Mouse (Mus musculus) embryonic stem cell, embryonic (primary cell): ENCODE measurements around the gene Hsd17b14.

Experiments
- CTCF ChIA-PET, 4 experiments: fragments of 300-600 bp in 2 of 4; fragments of 350-600 bp in 2 of 4; sonication (Branson Sonifier 250); formaldehyde crosslinking; loops; one replicate each; lab custom pipeline; 2022; ENCODE audit warnings: inconsistent platforms in 2 of 4; lab: Charles Lee
- POLR2A ChIA-PET, 4 experiments: fragments of 300-600 bp in 2 of 4; fragments of 350-600 bp in 2 of 4; sonication (Branson Sonifier 250); formaldehyde crosslinking; loops; one replicate each; lab custom pipeline; 2022; ENCODE audit warnings: antibody characterized with exemption in 4 of 4, inconsistent platforms in 1 of 4; lab: Charles Lee

Gene Hsd17b14

DNA sequence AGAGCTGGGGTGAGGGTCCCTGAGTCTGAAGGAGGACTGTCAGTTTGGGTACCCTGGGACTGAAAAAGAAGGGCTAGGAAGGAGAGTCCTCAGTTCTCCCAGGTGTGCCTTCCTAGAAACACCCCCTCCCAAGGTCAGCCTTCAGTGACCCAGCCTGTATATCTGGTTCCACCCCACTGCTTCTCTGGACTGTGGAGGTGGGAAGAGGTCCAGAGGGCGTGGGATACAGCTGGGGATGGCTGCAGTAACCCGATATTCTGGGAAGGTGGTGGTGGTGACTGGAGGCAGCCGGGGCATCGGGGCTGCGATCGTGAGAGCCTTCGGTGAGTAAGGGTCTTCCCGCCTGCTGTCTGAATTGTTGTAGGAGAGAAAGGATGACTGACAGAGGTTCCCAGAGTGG lies at the start of gene Hsd17b14:
TSS of gene Hsd17b14 (plus strand) at position 150 of the 400 bp plus-strand sequence.
- ChIA-PET CTCF (interaction anchor here (0.6 to 2.8 kb wide), 10 partner anchors 11 to 245 kb away, joined by 3 to 13 read pairs (median 4); no protein-coding TSS in a partner anchor), POLR2A (interaction anchor here in 3 of 4 experiments (0.6 to 21.4 kb wide), 19 partner anchors 10 to 128 kb away, joined by 3 to 1068 read pairs (median 9); partner anchors contain the start of genes Plekha4 (in 3 of the 3), Ppp1r15a (in 3 of the 3), Bcat2 (in 2 of the 3) and Ftl1 (in 2 of the 3))

DNA sequence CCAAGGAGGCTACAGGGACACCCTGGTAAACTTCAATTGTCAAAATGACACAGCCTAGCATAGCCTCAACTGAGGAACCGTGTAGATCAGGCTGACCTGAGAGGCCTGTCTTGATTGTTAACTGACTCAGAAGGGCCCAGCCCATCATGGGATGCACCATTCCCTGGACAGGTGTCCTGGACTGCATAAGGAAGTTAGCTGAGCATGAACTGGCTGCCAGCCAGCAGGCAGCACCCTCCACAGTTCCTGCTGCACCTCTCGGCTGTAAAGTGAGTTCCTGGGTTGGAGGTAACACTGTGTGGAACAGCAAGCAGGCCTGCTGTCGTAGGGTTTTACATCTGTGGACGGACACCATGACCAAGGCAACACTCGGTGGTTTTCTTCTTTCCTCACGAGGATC lies 47.1 kb upstream of the Hsd17b14 start:
- ChIA-PET CTCF (interaction anchor here in 2 of 4 experiments (0.8 to 1.4 kb wide), 4 partner anchors 15 to 176 kb away, joined by 3 read pairs; partner anchors contain the start of gene Ntn5 (in 1 of the 2)), POLR2A (interaction anchor here in 3 of 4 experiments (0.7 to 3.6 kb wide), 7 partner anchors 14 to 526 kb away, joined by 3 to 60 read pairs (median 7); partner anchors contain the start of genes Plekha4 (in 2 of the 3), Ppp1r15a (in 2 of the 3), Dhdh (in 1 of the 3) and Nomo1 (in 1 of the 3))

DNA sequence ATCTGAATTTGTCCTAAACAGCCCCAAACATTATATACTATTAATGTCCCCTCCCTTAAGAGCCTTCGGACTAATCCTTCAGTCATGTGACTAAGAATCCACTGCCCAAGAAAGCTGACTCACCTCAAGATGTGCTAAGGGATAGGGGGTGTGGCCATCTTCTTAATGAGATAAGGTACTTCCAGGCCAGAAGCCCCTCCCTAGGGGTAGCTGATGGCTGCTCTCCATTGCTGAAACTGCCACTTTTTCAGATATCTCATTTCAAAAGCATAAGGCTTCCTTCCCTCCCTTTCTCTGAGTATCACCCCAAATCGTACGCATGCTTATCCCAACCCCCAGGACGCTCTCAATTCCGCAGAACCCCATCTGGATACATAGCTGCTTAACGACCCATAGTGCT lies 46.1 kb upstream of the Hsd17b14 start:
- CTCF ChIA-PET = interaction anchor here in 3 of 4 experiments (0.6 to 1.4 kb wide), 8 partner anchors 13 to 931 kb away, joined by 3 to 6 read pairs (median 3); partner anchors contain the start of genes Gys1 (in 1 of the 3) and Ntn5 (in 1 of the 3)
- POLR2A ChIA-PET = interaction anchor here in 3 of 4 experiments (0.7 to 4.2 kb wide), 27 partner anchors 8 to 135 kb away, joined by 3 to 60 read pairs (median 4); partner anchors contain the start of genes Plekha4 (in 3 of the 3), Ppp1r15a (in 3 of the 3), Dhdh (in 2 of the 3) and Ftl1 (in 1 of the 3)

DNA sequence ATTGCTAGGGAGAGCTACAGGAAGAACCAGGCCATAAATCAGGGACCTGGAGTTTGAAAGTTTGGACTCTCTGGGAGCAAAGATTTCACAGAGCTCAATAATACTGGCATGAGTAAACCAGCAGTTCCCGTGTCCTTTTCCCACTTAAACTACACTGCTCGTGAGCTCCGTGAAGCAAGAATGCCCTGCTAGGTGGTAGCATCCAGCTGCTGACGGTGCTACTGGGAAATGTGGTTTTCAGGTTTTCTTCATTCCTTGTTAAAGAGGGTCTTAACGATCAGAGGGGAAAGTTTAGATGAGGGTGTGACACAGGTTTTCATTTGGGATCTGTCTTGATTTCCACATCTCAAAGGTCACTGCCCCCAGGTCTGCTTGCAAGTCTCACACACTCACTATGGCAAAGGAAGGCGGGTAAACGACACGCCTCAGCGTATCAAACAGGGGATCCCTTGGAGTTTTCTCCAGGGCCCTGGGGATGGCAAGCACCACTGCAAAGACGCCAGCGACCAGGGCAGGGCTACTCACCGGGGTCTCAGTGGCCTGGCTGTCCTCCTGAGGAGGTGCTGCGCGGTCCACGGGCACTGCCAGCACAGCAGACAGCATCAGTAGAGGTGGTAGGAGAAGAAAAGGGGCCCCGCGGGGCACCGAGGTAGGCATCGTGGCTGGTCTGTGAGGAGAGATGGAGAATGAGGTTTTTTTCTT lies 45.4 kb upstream of the Hsd17b14 start:
- ChIA-PET CTCF (interaction anchor here in 2 of 4 experiments (0.8 to 1.6 kb wide), 7 partner anchors 13 to 104 kb away, joined by 3 to 8 read pairs (median 3); partner anchors contain the start of genes Gys1 (in 1 of the 2) and Kcna7 (in 1 of the 2)), POLR2A (interaction anchor here (0.5 to 4.2 kb wide), 39 partner anchors 8 to 694 kb away, joined by 3 to 60 read pairs (median 5); partner anchors contain the start of genes Plekha4 (in 3 of the 4), Ppp1r15a (in 3 of the 4), Aldh16a1 (in 1 of the 4) and Bax (in 1 of the 4))

DNA sequence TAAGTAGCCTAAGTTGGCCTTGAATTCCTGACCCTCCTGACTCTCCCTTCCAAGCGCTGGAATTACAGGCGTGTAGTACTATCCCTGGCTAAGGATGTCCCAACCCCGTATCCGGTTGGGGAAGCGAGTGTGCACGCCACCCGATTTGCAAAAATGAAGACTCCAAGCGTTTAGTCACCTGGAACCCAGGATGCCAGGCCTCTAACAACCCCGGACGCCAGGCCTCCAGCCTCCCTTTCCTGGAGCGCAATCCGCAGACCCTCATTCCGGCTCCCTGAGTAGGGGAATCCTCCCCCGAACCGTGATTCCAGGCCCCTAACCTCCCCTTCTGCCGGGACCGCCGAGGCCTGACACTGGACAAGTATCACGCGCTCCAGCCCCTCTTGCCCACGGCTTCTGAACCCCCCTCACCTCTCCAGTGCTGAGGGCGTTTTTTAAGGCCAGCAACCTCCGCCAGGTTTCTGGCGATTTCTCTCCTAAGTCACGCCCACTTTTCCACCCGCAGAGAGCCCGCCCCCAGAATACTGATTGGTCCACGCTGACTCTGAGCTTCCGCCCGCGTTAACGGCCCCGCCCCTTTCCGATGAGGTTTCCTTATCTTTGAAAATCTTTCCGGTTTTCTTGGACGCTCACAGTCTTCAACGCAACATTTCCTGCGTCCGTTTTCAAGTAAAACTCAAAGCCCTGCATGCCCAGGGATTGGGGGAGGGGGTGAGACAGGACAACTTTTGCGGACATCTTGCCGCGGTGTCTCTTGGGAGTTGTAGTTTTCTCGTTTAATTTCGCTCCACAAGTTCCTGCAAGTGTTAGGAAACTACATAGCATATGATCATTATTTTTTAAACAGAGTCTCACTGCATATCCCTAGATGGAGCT lies 44.5 kb upstream of the Hsd17b14 start, which contains the start of gene Nucb1:
TSS of gene Nucb1 (minus strand) at position 495 of the 876 bp plus-strand sequence.
- CTCF ChIA-PET = interaction anchor here in 3 of 4 experiments (0.5 to 1.6 kb wide), 21 partner anchors 9 to 294 kb away, joined by 3 to 9 read pairs (median 3); partner anchors contain the start of genes Gys1 (in 1 of the 3), Kcna7 (in 1 of the 3) and Ppfia3 (in 1 of the 3)
- POLR2A ChIA-PET = interaction anchor here in 3 of 4 experiments (0.6 to 4.2 kb wide), 69 partner anchors 9 to 356 kb away, joined by 3 to 60 read pairs (median 5); partner anchors contain the start of genes Ftl1 (in 3 of the 3), Plekha4 (in 3 of the 3), Ppp1r15a (in 3 of the 3) and Aldh16a1 (in 1 of the 3)

DNA sequence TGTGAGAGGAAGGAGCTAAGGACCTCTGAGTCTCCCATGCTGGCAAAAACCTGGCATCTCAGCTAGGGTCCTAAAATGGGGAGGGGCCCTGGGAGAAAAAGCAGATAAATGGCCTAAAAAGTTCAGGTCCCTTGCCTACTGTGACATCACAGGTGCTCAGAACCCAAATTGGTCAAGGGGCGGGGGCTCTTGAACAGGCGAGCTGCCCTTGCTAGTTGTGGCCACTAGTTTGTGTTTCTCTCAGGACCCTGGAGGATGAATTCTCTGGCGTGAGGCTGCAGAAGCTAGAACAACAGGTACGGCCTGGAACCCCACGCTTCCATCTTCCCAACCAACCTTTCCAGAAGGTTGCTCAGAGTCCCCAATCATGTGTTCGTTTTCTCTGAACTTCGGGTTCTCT lies 40.3 kb upstream of the Hsd17b14 start:
- ChIA-PET CTCF (interaction anchor here (0.6 to 3.8 kb wide), 22 partner anchors 9 to 528 kb away, joined by 3 to 26 read pairs (median 3); partner anchors contain the start of genes Fam83e (in 1 of the 4) and Prmt1 (in 1 of the 4)), POLR2A (interaction anchor here (0.6 to 5.2 kb wide), 62 partner anchors 7 to 1830 kb away, joined by 3 to 109 read pairs (median 4); partner anchors contain the start of genes Plekha4 (in 4 of the 4), Ppp1r15a (in 4 of the 4), Ftl1 (in 2 of the 4) and Gys1 (in 2 of the 4))

DNA sequence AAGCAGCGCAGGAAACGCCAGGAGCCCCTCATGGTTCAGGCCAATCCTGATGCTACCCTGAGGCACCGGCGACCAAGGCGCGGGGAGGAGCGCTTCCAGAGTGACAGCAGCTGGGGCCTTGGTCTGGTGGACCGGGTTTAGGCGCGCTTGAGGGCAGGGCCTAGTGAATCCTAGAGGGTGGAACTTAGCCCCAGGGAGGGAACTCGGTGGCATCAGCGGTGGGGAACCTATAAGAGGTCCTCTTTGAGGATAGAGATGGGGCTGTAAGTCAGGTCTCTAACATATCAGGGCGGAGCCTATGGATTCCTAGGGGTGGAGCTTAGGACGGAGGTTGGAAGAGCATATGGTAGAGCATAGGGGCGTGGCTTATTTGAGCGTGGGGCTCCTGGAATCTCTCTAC lies 39.3 kb upstream of the Hsd17b14 start:
- CTCF ChIA-PET = interaction anchor here (0.5 to 3.8 kb wide), 25 partner anchors 11 to 268 kb away, joined by 3 to 26 read pairs (median 5); partner anchors contain the start of genes Gys1 (in 1 of the 4), Lmtk3 (in 1 of the 4), Plekha4 (in 1 of the 4) and Ppp1r15a (in 1 of the 4)
- POLR2A ChIA-PET = interaction anchor here (0.8 to 5.2 kb wide), 75 partner anchors 9 to 529 kb away, joined by 3 to 109 read pairs (median 4); partner anchors contain the start of genes Plekha4 (in 3 of the 4), Ppp1r15a (in 3 of the 4), Sphk2 (in 3 of the 4) and Bax (in 2 of the 4)

DNA sequence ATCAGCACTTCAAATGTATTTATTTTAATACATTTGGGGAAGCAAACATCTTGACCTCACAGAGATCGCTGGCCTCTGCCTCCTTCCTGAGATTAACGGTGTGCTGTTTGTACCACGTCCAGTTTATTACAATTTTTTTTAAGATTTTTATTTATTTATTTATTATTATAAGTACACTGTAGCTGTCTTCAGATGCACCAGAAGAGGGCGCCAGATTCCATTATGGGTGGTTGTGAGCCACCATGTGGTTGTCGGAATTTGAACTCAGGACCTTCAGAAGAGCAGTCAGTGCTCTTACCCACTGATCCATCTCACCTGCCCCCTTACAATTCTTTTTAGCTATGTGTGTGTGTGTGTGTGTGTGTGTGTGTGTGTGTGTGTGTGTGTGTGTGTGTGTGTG lies 37.8 kb upstream of the Hsd17b14 start:
- CTCF ChIA-PET = interaction anchor here (0.6 to 3.8 kb wide), 19 partner anchors 9 to 179 kb away, joined by 3 to 12 read pairs (median 3); partner anchors contain the start of genes Plekha4 (in 1 of the 4), Ppp1r15a (in 1 of the 4) and Tulp2 (in 1 of the 4)
- POLR2A ChIA-PET = interaction anchor here in 3 of 4 experiments (0.9 to 5.2 kb wide), 13 partner anchors 9 to 59 kb away, joined by 3 to 109 read pairs (median 25); partner anchors contain the start of genes Plekha4 (in 3 of the 3), Ppp1r15a (in 3 of the 3), Bax (in 1 of the 3) and Bcat2 (in 1 of the 3)

DNA sequence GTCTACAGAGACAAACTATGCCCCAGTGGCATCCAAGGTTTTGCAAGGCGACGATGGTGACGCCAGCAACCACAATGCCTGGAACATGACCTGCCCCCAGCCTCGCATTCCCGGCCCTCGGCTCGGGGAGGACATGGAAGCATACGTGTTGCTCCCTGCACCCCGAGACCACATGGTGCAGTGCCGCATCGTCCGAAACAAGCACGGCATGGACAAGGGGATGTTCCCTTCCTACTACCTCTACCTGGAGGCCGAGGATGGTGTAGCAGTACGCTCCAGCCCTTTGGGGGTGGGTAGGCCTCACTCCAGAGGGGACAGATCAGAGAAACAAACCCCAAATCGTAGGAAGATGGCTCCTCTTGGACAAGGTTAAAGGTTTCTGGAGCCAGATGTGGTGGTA lies 36.1 kb upstream of the Hsd17b14 start:
- ChIA-PET CTCF (interaction anchor here in 1 of 4 experiments (0.8 to 1.5 kb wide), 2 partner anchors 43 to 84 kb away, joined by 4 to 5 read pairs; partner anchors contain the start of gene Gys1), POLR2A (interaction anchor here in 3 of 4 experiments (0.8 to 5.2 kb wide), 29 partner anchors 8 to 199 kb away, joined by 3 to 40 read pairs (median 4); partner anchors contain the start of genes Nucb1 (in 2 of the 3), Sphk2 (in 2 of the 3), Bax (in 1 of the 3) and Dhdh (in 1 of the 3))

DNA sequence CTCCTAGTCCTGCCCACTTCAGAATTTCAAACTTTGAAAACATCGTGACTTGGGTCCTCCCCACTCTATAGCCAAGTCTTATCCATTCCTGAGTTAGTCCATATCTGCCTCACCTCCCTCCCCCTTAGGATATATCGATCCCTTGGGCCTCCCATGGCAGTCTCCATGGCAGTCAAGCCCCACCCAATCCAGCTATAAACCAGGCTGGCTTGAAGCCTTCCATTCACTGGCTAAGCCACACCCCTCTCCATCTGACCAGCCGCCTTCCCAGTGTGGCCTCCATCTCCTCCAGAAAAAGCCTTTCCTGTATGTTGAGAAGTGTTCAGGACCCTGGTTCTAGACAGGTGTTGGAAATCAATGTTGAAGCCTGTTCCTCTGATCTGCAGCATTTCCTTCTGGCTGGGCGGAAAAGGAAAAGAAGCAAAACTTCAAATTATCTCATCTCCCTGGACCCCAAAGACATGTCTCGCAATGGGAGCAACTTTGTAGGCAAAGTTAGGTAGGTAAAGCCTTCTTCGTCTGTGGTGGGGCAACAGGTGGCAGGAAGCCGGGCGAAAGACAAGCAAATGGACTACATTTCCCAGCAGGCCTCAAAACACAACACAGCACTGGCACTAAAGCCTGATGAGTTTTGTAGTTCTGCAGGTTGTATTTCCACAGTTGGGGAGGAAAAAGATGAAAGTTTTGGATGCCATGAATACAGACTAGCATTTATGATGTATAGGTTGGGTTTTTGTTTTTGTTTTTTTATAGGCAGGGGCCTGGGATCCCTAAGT lies 35.2 kb upstream of the Hsd17b14 start:
- CTCF ChIA-PET = interaction anchor here in 1 of 4 experiments (0.7 to 1.5 kb wide), 4 partner anchors 9 to 85 kb away, joined by 4 to 5 read pairs (median 4); partner anchors contain the start of genes Gys1 and Nucb1
- POLR2A ChIA-PET = interaction anchor here in 3 of 4 experiments (0.6 to 2.5 kb wide), 30 partner anchors 9 to 198 kb away, joined by 3 to 17 read pairs (median 4); partner anchors contain the start of genes Nucb1 (in 2 of the 3), Sphk2 (in 2 of the 3), Bax (in 1 of the 3) and Dhdh (in 1 of the 3)

DNA sequence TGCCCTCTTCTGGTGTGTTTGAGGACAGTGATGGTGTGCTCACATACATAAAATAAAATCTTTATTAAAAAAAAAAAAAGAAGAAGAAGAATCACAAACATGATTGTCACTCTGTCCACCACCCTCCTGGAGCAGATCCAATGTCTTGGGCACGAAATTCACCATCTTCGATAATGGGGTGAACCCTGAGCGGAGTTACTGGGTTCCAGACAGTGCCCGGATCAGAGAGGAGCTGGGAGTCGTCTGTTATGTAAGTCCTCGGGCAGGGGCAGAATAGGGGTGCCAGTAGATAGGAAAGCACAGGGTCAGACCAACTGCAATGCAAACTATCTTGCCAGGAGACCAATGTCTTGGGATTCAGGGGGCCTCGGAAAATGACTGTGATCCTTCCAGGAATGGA lies 34.1 kb upstream of the Hsd17b14 start:
- ChIA-PET POLR2A (interaction anchor here in 3 of 4 experiments (0.6 to 7.9 kb wide), 7 partner anchors 11 to 57 kb away, joined by 4 to 140 read pairs (median 13); partner anchors contain the start of genes Bcat2 (in 1 of the 3), Hsd17b14 (in 1 of the 3) and Nucb1 (in 1 of the 3)), CTCF (interaction anchor here in 3 of 4 experiments (0.7 to 1.7 kb wide), 6 partner anchors 50 to 171 kb away, joined by 3 to 4 read pairs (median 4); no protein-coding TSS in a partner anchor)

DNA sequence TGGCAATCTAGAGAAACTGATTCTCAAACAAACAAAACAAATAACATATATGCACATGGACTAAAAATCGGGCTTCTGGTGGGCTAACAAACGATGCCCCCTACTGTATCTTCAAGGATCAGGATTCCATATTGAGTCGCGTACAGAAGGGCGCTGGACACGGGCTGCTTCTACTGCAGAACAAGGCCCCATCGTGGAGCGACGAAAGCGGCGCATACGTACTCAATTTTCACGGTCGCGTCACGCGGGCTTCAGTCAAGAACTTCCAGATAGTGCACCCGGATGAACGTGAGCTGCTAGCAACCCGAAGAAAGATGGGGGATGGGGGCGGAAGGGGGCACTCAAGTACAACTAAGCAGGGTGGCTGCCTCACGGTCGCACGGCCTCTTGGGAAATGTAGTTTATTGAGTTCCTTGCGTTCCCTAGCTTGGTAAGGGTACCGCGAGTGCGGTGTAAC lies 32.9 kb upstream of the Hsd17b14 start:
- ChIA-PET CTCF (interaction anchor here in 3 of 4 experiments (0.5 to 1.7 kb wide), 28 partner anchors 8 to 918 kb away, joined by 3 to 11 read pairs (median 4); partner anchors contain the start of genes Bax (in 1 of the 3), Dhdh (in 1 of the 3), Gys1 (in 1 of the 3) and Nucb1 (in 1 of the 3)), POLR2A (interaction anchor here (0.6 to 7.9 kb wide), 59 partner anchors 8 to 467 kb away, joined by 3 to 140 read pairs (median 5); partner anchors contain the start of genes Bax (in 3 of the 4), Bcat2 (in 2 of the 4), Dhdh (in 2 of the 4) and Ftl1 (in 2 of the 4))

DNA sequence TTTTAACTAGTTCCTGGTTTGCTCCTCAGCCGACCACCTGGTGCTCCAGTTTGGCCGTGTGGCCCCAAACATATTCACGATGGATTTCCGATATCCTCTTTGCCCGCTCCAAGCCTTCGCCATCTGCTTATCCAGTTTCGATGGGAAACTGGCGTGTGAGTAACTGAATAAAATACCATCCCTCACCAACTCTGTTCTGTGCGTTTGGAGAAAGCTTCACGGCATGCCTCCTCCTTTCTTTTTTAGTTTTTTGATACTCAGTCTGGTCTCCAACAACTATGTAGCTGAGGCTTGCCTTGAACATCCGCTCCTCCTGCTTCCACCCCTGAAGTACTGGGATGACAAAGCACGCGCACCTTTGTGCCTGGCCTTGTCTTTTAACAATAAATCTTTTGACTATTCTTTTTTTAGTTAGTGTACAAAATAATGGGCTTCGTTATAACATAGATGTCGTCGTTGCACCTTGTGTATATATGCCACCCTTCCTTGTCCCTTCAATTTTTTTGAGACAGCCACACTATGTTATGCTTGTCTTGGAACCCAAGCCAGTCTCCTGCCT lies 32.4 kb upstream of the Hsd17b14 start:
- ChIA-PET POLR2A (interaction anchor here (0.6 to 7.9 kb wide), 61 partner anchors 8 to 468 kb away, joined by 3 to 140 read pairs (median 5); partner anchors contain the start of genes Bax (in 4 of the 4), Bcat2 (in 2 of the 4), Dhdh (in 2 of the 4) and Ftl1 (in 2 of the 4)), CTCF (interaction anchor here (0.5 to 1.7 kb wide), 30 partner anchors 8 to 918 kb away, joined by 3 to 11 read pairs (median 4); partner anchors contain the start of genes Bax (in 1 of the 4), Dhdh (in 1 of the 4), Gys1 (in 1 of the 4) and Nucb1 (in 1 of the 4))
